Mouse (Mus musculus): ENCODE results near the gene Tbc1d1.

Tbc1d1 gene

DNA sequence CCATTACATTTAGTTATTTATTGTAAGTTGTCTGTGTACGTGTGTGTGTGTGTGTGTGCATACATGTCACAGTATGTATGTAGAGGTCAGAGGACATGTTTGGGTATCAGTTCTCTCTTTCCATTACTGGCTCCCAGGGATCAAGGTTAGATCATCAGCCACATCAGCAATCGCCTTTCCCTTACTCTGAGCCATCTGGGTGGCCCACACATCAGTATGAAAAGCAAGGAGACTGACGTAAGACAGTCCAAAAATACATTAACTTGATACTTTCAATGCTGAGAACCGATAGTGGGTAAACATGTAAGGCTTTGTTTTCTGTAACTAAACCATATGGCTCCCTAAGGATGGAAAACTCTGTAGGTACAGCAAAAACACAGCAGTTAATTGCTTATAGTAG is 54.7 kb downstream of the Tbc1d1 start:
- DNase-seq: no peak

DNA sequence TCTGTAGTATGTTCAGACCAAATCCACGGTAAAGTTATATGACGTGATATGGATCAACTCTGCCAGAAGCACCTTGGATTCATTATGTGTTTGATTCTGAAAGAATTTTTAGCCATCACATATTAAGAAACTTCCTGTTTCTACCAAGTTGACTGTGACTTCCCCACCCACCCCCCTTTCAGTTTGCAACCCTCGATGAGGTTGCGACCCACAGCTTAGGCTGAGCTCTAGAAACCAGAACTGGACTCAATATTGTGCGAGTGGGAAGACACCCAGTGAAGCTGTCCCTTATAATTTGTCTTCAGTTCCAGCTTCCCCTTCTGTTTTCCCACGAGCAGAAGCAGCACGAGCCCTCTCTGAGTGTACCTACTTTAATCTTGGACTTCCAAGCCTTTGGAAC is 55.2 kb downstream of the Tbc1d1 start:
- no peak for DNase-seq

DNA sequence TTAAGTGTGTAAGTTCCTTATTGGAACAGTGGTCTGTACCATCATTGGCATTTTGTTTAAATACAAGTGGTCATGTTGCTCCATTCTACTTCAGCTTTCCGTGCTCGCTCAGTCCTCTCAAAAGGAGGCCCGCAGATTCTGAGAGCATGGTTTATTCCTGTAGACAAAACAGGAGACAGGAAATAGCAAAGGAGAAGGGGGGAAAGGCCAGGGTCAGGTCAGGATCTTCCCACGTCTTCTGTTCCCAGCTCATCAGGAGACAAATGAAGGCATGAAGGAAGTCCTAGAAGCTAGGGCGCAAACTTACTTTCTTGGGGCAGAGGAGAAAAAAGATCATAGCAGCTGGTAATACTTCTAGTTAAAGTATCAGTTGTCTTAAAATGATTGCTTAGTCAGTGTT is 56.1 kb downstream of the Tbc1d1 start:
- peak; percentile 45 for DNase-seq

GRCm38 (mm10) chr5:64212619-64213018 is 56.5 kb downstream of the Tbc1d1 start:
- no peak for DNase-seq

- DNase-seq: no peak
Measured at GRCm38 (mm10) chr5:64215806-64216205, 59.7 kb downstream of the Tbc1d1 start.

DNA sequence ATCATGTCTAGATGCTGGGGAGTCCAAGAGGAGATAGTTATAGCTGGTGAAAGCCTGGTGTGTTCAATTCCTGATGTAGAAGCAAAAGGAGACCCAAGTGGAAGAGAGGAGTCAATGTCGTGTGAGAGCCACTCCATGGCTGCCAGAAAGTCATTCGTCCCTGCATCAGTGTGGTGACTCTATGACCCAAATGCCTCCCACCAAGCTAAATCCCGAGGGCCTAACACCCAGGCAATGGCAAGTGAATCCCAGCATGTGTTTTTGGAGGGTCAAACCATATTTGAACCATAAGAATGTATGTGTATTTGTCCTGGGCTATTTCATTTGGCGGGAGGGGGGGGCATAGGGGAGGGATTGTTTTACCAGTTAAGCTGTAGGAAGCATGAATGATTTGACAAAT is 60.2 kb downstream of the Tbc1d1 start:
- no peak for DNase-seq

DNA sequence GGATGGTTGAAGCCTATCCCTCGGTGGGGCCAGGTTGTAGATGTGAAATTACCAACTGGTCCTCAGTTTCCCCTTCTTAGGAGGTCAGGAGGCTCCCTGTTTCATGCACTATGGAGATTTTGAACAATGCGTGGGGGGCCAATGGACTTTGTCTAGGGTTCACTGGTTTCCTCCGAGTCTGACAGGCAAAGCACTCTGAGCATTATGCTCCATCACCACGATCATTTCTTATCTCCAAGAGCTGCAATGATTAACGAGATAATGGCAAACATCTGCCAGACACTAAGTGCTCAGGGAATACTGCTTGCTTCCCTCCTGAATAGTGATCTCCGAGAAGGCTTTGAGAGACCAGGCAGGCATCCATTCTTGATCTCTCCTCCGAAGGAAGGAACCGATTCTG is 61.2 kb downstream of the Tbc1d1 start:
- no peak for DNase-seq

DNA sequence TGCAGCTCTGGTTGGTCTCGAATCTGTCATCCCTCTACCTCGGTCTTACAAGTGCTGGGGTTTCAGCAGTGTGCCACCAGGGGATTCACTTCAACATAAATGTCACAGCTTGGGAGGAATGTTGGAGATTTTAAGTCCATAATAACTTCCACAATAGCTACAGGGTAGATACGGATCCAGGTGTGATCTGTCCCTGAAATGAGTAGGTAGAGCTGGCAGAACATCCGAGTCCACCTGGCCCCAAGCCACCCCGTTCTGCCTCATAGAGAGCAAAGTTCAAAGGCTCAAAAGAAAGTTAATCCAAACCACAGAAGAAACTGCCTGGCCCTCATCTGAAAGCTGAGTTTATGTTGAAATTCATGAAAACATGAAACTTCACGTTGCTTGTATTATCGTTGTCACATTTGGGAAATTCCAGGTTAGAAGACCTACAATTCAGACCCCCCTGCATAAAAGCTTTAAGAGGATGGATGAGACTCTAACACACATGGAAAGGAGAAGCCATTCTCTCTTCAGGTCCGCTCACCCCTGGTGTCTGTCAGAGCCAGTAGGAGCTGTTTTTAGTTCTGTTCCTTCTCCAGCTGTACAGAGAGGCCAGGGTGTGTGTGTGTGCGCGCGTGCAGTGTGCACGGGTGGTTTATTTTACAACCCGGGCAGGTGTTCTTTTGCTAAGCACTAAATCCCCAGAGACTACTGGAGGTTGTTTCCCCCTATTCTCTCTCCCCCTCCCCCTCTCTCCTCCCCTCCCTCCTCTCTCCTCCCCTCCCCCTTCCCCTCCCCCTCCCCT is 61.9 kb downstream of the Tbc1d1 start:
- DNase-seq: no peak

GRCm38 (mm10) chr5:64218603-64218999 is 62.5 kb downstream of the Tbc1d1 start:
- no peak for DNase-seq

DNA sequence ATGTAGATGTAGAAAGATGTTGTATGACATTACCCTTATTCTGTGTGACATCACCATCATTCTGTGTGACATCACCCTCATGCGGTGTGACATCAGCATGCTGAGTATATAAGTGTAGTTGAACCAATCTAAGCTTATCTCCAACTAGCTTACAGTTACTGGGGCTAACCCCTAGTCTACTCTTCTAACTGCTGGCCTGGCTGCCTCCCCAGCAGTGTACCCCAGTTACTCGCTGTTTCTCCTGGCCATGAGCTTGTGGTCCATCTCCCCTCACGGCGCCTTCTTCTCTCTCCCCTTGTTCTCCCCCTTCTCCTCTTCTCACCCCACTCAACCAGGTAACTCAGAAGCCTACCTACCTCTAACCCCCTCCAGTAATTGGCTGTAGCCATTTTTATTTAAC is 64.7 kb downstream of the Tbc1d1 start:
- DNase-seq: no peak

DNA sequence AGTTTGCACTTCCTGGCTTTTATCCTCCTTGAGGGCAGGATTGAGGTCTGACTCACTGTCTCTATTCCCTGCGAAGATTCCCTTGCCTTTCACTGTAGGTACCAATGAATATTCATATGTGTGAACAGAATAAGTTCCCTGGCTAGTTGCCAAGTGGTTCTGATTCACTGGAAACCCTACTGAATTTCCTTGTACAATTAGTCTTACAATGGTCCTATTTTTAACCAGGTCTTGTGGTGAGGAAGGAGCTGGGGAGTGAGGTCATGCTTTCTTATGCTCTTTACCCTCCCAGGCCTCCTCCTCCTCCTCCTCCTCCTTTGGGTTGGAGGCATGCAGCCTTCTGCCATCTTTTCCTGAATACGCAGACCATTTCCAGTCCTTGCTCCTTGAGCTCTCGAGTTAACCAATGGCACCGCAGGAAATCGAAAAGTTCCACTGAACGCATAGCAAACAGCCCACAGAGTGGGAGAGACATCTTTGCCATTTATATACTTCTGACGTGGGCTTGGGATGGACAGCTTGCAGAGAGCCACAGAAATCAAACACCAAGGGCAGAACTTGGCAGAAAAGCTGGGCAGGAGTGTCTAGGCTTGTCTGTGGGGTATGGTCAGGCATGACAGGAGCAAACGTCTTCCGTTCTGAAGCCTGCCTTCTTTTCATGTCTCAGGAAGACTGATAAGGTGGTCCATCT is 68.8 kb downstream of the Tbc1d1 start:
- DNase-seq: no peak

DNA sequence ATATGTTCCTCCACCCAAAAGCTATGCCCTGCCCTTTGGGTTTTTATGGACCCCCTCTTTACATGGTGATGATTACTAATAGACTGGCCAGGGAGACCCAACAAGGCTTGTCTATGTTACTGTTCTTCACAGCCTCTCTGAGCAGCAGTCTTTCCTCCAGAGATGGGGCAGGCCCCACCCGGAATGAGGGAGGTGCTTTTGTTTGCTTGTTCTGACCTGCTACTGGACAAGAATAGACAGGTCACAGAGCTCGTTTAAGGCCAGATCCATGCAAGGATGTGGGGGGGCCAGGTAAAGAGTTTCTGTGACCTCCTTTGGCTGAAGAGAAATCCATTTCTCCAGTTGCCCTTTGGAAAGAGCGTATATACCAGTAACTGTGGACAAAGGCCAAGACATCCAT is 72.1 kb downstream of the Tbc1d1 start:
- no peak for DNase-seq

DNA sequence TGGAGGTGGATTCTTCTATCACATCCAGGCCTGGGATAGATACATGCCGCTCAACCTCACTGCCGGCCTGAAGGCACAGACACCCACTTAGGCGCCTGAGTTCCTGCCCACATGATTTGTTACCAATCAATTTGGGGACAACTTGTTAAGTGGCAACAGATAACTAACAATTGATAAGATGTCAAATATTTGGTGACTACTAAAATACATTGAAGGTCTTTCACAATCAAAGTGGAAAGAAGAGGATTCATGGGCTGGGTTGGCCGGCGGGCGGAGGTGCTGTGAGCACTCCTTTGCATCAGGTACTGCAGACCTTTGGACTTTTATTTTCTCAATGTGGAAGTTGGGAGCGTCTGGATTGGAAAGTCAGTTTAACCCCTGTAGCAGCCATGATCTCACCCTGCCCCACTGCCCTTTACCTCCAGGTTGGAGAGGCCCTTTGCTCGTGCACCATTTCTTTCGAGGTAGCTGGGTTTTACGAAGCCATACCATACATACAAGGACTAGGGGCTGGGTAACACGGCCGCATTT is 73.3 kb downstream of the Tbc1d1 start:
- no peak for DNase-seq

DNA sequence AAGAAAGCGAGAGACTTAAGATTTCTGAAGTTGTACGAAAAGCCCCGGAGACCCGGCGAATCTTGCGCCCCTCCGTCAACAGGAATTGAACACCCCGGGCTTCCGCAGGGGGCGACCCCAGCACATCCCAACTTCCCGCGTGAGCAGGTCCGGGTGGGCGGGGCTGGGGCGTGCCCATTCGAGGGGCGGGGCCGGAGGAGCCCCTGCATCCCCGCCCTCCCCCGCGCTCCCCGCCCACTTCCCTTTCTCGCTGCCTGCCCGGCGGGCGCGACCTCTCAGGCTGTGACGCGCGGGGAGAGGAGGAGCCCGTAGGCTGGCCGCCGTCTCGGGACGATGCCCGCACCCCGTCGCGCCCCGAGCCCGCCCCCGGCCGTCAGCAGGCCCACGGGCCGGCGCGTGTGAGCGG is 74.0 kb downstream of the Tbc1d1 start:
- peak; percentile 96 for DNase-seq

- DNase-seq: peak; percentile 37
Measured at GRCm38 (mm10) chr5:64230507-64231041, 74.5 kb downstream of the Tbc1d1 start.

DNA sequence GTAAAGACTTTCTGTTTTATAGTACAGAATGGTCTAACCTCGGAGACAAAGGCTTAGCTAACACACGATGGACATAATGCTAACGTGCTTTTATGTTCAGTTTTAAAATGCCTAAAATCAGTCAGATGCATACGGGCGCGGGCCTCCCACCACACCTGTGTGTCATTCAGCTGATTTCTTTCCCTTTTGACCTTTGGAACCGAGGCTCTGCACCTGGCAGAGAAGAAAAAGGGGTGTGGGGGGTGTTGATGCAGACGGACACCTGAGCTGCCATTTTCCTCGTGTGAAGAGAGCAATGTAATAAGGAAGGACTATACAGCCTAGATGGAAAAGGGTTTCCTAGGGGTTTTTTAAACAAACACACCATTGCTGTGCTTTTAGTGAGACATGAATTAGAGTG is 76.8 kb downstream of the Tbc1d1 start:
- no peak for DNase-seq

DNA sequence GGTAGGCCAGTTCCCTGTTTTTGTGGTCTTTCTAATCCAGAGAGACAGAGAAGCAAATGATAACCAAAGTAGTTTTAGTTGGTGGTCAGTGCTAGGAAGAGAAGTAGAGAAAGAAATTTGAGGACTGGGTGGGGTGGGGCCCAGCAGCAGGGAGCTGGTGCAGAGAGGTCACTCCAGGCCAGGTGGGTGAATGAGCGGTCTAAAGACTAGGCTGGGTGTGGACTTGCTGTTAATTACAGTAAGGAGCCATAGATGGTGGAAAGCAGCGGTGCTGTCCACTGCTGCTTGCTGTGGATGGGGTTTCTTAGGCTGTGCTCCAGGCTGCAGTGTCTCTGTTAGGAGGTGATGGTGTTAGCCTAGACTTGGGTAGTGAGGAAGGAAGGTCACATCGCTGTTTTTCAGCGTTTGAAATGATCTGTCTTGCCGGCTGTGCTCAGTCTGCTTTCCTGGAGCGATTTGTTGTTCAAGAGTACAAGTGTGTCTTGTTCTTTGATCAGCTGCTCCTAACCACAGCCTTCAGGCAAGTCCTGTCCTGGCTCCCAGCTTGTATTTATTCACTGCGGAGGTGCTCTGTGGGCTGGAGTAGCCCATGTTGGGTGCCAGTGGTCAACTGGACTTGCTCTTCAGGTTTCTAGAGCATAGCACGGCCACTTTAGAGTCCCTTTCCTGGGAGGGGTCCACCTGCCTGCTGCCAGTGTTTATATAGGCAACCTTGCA is 78.3 kb downstream of the Tbc1d1 start:
- DNase-seq: no peak

DNA sequence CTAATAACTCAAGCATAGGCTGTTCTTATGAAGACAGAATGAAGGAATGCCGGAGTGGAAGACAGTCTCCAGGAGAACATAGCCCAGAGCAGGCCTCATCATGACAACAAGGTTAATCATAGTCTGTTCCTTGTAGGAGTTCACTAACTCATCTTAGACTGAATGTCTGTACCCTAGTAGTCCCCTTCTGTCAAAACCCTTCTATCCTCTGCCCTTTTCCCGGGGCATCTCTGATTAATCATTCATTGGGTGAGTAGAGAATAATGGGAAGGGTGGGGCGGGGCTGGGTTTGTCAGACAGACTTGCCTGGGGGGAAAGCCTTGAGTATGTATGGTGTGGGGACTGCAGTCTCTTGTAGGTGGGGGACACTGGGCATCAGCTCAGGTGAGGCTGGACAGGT is 79.1 kb downstream of the Tbc1d1 start:
- no peak for DNase-seq

- peak; percentile 76 for DNase-seq
Measured at GRCm38 (mm10) chr5:64236561-64236960, 80.5 kb downstream of the Tbc1d1 start.

GRCm38 (mm10) chr5:64237263-64237662 is 81.2 kb downstream of the Tbc1d1 start:
- no peak for DNase-seq

DNA sequence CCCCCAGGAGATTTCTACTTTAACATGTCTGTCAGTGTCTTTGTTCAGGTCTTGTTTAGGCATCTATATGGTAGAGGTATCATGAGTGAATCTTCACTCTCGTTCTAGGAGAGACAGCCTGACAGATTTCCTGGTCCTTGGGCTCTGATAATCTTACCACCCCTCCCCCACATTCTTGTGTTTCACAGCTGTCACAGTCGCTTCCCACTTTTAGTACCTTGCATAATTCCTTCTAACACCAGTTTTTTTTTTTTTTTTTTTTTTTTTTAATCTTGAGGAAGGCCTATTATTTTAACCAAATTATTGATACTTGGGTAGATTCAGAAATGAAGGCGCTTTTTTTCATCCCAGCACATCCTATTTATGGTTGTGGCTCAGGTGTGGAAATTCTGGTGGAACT is 81.6 kb downstream of the Tbc1d1 start:
- DNase-seq: no peak

GRCm38 (mm10) chr5:64238894-64239652 is 83.0 kb downstream of the Tbc1d1 start:
- no peak for DNase-seq
